Mouse (Mus musculus) thymus, adult 2 months (tissue): ENCODE measurements around the gene Col23a1. TPM values are rescaled to one million over a fixed set of nuclear protein-coding genes. Genes with fewer than 3 reads are reported as not detected.

Experiments used
- DNase-seq: peaks from one replicate; pipeline ENCODE4 v3.0.0; 2021
- H3K27ac ChIP-seq: fragments of 200-500 bp; 2 replicates; pipeline ENCODE4 v1.5.1; 2012; ENCODE audit warnings: low read length, control low read depth; ENCODE audit not compliant: control insufficient read depth, insufficient read depth
- H3K27me3 ChIP-seq: fragments of 200-500 bp; 2 replicates; pipeline ENCODE4 v1.6.1; 2012; ENCODE audit warnings: mild to moderate bottlenecking, low read length, moderate library complexity, mixed read lengths; ENCODE audit not compliant: control insufficient read depth, insufficient read depth
- H3K36me3 ChIP-seq: fragments of 200-500 bp; 2 replicates; pipeline ENCODE4 v1.6.1; 2012; ENCODE audit warnings: mild to moderate bottlenecking, low read length, moderate library complexity; ENCODE audit not compliant: control insufficient read depth, insufficient read depth
- H3K4me1 ChIP-seq: fragments of 200-500 bp; replicated peaks from 2 replicates; pipeline ENCODE4 v1.6.1; 2012; ENCODE audit warnings: low read length; ENCODE audit not compliant: control insufficient read depth, insufficient read depth
- H3K4me3 ChIP-seq: fragments of 200-500 bp; 2 replicates; pipeline ENCODE4 v1.5.1; 2012; ENCODE audit warnings: mild to moderate bottlenecking, low read length, control low read depth, moderate library complexity; ENCODE audit not compliant: control insufficient read depth, insufficient read depth
- CTCF ChIP-seq: fragments of 200-500 bp; IDR thresholded peaks from 2 replicates; pipeline ENCODE4 v1.5.1; 2012; ENCODE audit warnings: mild to moderate bottlenecking, control low read depth, low read length, moderate library complexity, borderline replicate concordance; ENCODE audit not compliant: control insufficient read depth, poor library complexity, insufficient read depth; ENCODE audit errors: extremely low read depth
- POLR2A ChIP-seq: fragments of 200-500 bp; IDR thresholded peaks from 2 replicates; pipeline ENCODE4 v1.6.1; 2012; ENCODE audit warnings: mild to moderate bottlenecking, low read length, control low read depth, moderate library complexity; ENCODE audit not compliant: control insufficient read depth, poor library complexity, insufficient read depth; ENCODE audit errors: extremely low read depth
- WGBS: fragments of 180-500 bp; shearing (Covaris S2); methylation state at CpG from one replicate; pipeline ENCODE4 v1.1.7; 2018; 5-methylcytosine and 5-hydroxymethylcytosine counted together
- polyA plus RNA-seq: library from polyadenylated mRNA; depleted of rRNA; stranded (reverse); fragments of >200 nt; gene quantifications from 2 replicates; pipeline ENCODE4 v1.2.3, GENCODE M21; 2012

The Col23a1 gene
- polyA plus RNA-seq, 1 experiment = 1.2 TPM

GRCm38 (mm10) chr11:51442006-51442405 lies 152.3 kb downstream of the Col23a1 start:
- 97% methylated on average over 7 of the region's 7 CpGs for WGBS
- DNase-seq = no peak
- Histone ChIP-seq H3K4me3 (no peak overlapping the region), H3K4me1 (no peaks in the 10 kb centered on the region), H3K27ac (no peak overlapping the region), H3K36me3 (no peaks in the 10 kb centered on the region), H3K27me3 (no peaks in the 10 kb centered on the region)
- TF ChIP-seq CTCF (no peak), POLR2A (no peak)

GRCm38 (mm10) chr11:51442599-51442998 lies 152.9 kb downstream of the Col23a1 start:
- H3K36me3 ChIP-seq = no peaks in the 10 kb centered on the region
- 84% methylated on average over 8 of the region's 8 CpGs for WGBS
- TF ChIP-seq POLR2A (no peak), CTCF (no peak)

GRCm38 (mm10) chr11:51443818-51444217 lies 154.1 kb downstream of the Col23a1 start:
- no peak for DNase-seq
- TF ChIP-seq POLR2A (no peak), CTCF (no peak)
- Histone ChIP-seq H3K4me3 (no peak overlapping the region), H3K27ac (no peak overlapping the region), H3K4me1 (no peaks in the 10 kb centered on the region), H3K36me3 (no peaks in the 10 kb centered on the region), H3K27me3 (no peaks in the 10 kb centered on the region)
- 53% methylated on average over 2 of the region's 2 CpGs for WGBS

More at GRCm38 (mm10) chr11:51442599-51442998, 152.9 kb downstream of the Col23a1 start:
- H3K4me1 ChIP-seq = no peaks in the 10 kb centered on the region
- no peak for DNase-seq
- no peak overlapping the region for H3K4me3 ChIP-seq
- no peaks in the 10 kb centered on the region for H3K27me3 ChIP-seq
- H3K27ac ChIP-seq = no peak overlapping the region

- Histone ChIP-seq H3K4me3 (no peak overlapping the region), H3K36me3 (no peaks in the 10 kb centered on the region), H3K4me1 (no peaks in the 10 kb centered on the region), H3K27ac (no peak overlapping the region), H3K27me3 (no peaks in the 10 kb centered on the region)
- no peak for DNase-seq
- TF ChIP-seq CTCF (no peak), POLR2A (no peak)
- 94% methylated on average over 7 of the region's 7 CpGs for WGBS
These were observed 154.9 kb downstream of the Col23a1 start for GRCm38 (mm10) chr11:51444649-51445048.

GRCm38 (mm10) chr11:51446711-51447425 lies 157.1 kb downstream of the Col23a1 start:
- WGBS = 32% methylated on average over 6 of the region's 6 CpGs
- H3K27ac ChIP-seq = no peak overlapping the region
- H3K4me1 ChIP-seq = no peaks in the 10 kb centered on the region
- TF ChIP-seq CTCF (no peak), POLR2A (no peak)
- no peaks in the 10 kb centered on the region for H3K27me3 ChIP-seq
- H3K4me3 ChIP-seq = no peak overlapping the region
- peak; percentile 6 for DNase-seq
- H3K36me3 ChIP-seq = no peaks in the 10 kb centered on the region

GRCm38 (mm10) chr11:51448256-51448655 lies 158.5 kb downstream of the Col23a1 start:
- H3K4me3 ChIP-seq = no peak overlapping the region
- H3K27me3 ChIP-seq = no peaks in the 10 kb centered on the region
- no peak overlapping the region for H3K27ac ChIP-seq
- no peaks in the 10 kb centered on the region for H3K4me1 ChIP-seq
- no peak for DNase-seq
- 88% methylated on average over 4 of the region's 4 CpGs for WGBS
- TF ChIP-seq POLR2A (no peak), CTCF (no peak)
- no peaks in the 10 kb centered on the region for H3K36me3 ChIP-seq

GRCm38 (mm10) chr11:51448680-51449079 lies 159.0 kb downstream of the Col23a1 start:
- no peak for DNase-seq
- Histone ChIP-seq H3K4me1 (no peaks in the 10 kb centered on the region), H3K27me3 (no peaks in the 10 kb centered on the region), H3K4me3 (no peak overlapping the region), H3K27ac (no peak overlapping the region), H3K36me3 (no peaks in the 10 kb centered on the region)
- WGBS = 81% methylated on average over 4 of the region's 4 CpGs
- TF ChIP-seq CTCF (no peak), POLR2A (no peak)
